Mouse (Mus musculus) myocyte (in vitro differentiated cells): ENCODE data around the gene Gprc5c.

Source experiments
- CEBPB ChIP-seq: IDR thresholded peaks from 2 replicates; pipeline ENCODE4 v1.6.1; 2011; ENCODE audit warnings: mild to moderate bottlenecking, moderate library complexity; ENCODE audit not compliant: poor library complexity, insufficient read depth, severe bottlenecking
- E2F4 ChIP-seq: IDR thresholded peaks from one replicate; pipeline ENCODE4 v1.6.1; 2011; ENCODE audit warnings: mild to moderate bottlenecking, control low read depth, moderate library complexity; ENCODE audit not compliant: insufficient read depth
- MAX ChIP-seq: IDR thresholded peaks from one replicate; pipeline ENCODE4 v1.6.1; 2011; ENCODE audit warnings: low read depth, mild to moderate bottlenecking, control low read depth
- MYOD1 ChIP-seq, 3 experiments: IDR thresholded peaks; one replicate each; pipeline ENCODE4 v1.6.1; 2011; ENCODE audit warnings: control low read depth in 2 of 3, low read depth in 2 of 3, mild to moderate bottlenecking in 2 of 3, moderate library complexity in 1 of 3; ENCODE audit not compliant: insufficient read length in 2 of 3, control insufficient read depth in 1 of 3
- MYOG ChIP-seq, 3 experiments: IDR thresholded peaks; one replicate each; pipeline ENCODE4 v1.6.1; 2011; ENCODE audit warnings: control low read depth in 2 of 3, low read depth in 2 of 3, mild to moderate bottlenecking in 2 of 3; ENCODE audit not compliant: insufficient read length in 2 of 3, control insufficient read depth in 1 of 3, insufficient read depth in 1 of 3
- POLR2A ChIP-seq: IDR thresholded peaks from one replicate; pipeline ENCODE4 v1.6.1; 2011; ENCODE audit warnings: low read depth, mild to moderate bottlenecking, control low read depth, moderate library complexity; ENCODE audit not compliant: insufficient read length
- POLR2AphosphoS2 ChIP-seq: IDR thresholded peaks from one replicate; pipeline ENCODE4 v1.6.1; 2011; ENCODE audit warnings: low read depth, control low read depth; ENCODE audit not compliant: insufficient read length
- SRF ChIP-seq: IDR thresholded peaks from one replicate; pipeline ENCODE4 v1.6.1; 2011; ENCODE audit warnings: low read depth; ENCODE audit not compliant: control insufficient read depth, insufficient read length
- TCF12 ChIP-seq: IDR thresholded peaks from one replicate; pipeline ENCODE4 v1.6.1; 2011; ENCODE audit warnings: mild to moderate bottlenecking, control low read depth; ENCODE audit not compliant: poor library complexity, insufficient read depth, severe bottlenecking
- TCF3 ChIP-seq: IDR thresholded peaks from one replicate; pipeline ENCODE4 v1.6.1; 2011; ENCODE audit warnings: low read depth, control low read depth; ENCODE audit not compliant: insufficient read length
- USF1 ChIP-seq: IDR thresholded peaks from one replicate; pipeline ENCODE4 v1.6.1; 2011; ENCODE audit warnings: low read depth, mild to moderate bottlenecking, control low read depth, moderate library complexity

DNA sequence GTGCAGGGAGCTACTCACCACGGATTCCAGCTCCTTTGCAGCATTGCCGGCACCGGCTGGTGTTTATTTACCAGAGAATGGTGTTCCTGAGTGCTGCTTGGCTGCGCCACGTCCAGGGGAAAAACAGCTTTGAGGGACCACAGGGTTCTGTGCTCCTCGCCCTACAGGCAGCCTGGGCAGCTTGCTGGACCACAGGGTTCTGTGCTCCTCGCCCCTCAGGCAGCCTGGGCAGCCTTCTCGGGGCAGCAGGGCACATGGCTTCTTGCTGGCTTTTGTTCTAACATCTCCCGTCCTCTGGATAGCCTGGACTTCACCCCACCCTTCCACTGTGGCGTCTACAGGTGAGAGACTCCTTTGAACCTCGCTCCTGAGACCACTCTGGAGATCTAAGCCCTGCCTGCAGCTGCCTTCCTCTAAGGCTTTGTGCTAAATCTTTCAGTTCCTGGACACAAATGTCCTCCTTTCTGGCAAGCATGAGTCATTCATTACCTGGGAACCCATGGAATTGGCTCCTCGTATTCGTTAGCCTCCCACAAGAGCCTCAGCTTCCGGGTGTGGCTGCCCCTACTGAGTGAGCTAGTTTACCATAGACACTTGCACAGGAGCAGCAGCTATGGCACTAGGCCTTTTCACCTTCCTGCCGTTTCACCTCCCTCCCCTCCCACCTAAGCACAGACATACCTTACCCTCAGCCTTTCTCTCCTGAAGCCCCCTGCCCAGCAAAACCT is 48.2 kb upstream of the Gprc5c start:
- no peak for TF ChIP-seq MAX
- TF ChIP-seq POLR2AphosphoS2, result no peak
- no peak for TF ChIP-seq POLR2A
- no peak for TF ChIP-seq E2F4
- no peak for TF ChIP-seq USF1
- no peak for TF ChIP-seq TCF12
- TF ChIP-seq MYOD1 (IDR thresholded peaks at IDR 0.05; ENCODE audit: control insufficient read depth in 1 of 3, insufficient read length in 2 of 3, low read depth in 2 of 3), result no peak
- no peak for TF ChIP-seq MYOG (IDR thresholded peaks at IDR 0.05; ENCODE audit: control insufficient read depth in 1 of 3, insufficient read depth in 1 of 3, insufficient read length in 2 of 3, low read depth in 2 of 3)
- no peak for TF ChIP-seq CEBPB
- TF ChIP-seq SRF, result no peak
- no peak for TF ChIP-seq TCF3
